Mouse (Mus musculus) hindbrain, embryonic 14.5 days (tissue): ENCODE data around the gene Tubb2a. TPM values are rescaled to one million over a fixed set of nuclear protein-coding genes. Genes with fewer than 3 reads are reported as not detected.

ENCODE experiments used
- ATAC-seq: fragments of 200-750 bp; cut with Nextera tagmentation; 2 replicates; pipeline ENCODE4 v1.8.0; 2017; ENCODE audit warnings: moderate number of reproducible peaks, mild to moderate bottlenecking, moderate TSS enrichment, moderate library complexity; ENCODE audit not compliant: low FRiP score
- DNase-seq: peaks from one replicate; pipeline ENCODE4 v3.0.0-alpha.2; 2015; ENCODE audit warnings: low spot score
- H3K27ac ChIP-seq: fragments of 300-500 bp; sonication (generic); 2 replicates; pipeline ENCODE4 v1.5.1; 2014; ENCODE audit warnings: mild to moderate bottlenecking, moderate library complexity
- H3K27me3 ChIP-seq: fragments of 300-500 bp; sonication (generic); 2 replicates; pipeline ENCODE4 v1.6.1; 2014; ENCODE audit warnings: mild to moderate bottlenecking, low read length, mixed read lengths; ENCODE audit not compliant: control insufficient read depth, insufficient read depth
- H3K36me3 ChIP-seq: fragments of 300-500 bp; sonication (generic); replicated peaks from 2 replicates; pipeline ENCODE4 v1.6.1; 2014; ENCODE audit not compliant: control insufficient read depth, insufficient read depth
- H3K4me1 ChIP-seq: fragments of 300-500 bp; sonication (generic); replicated peaks from 2 replicates; pipeline ENCODE4 v1.6.1; 2014; ENCODE audit warnings: antibody characterized with exemption, low read length, mixed read lengths; ENCODE audit not compliant: control insufficient read depth, insufficient read depth
- H3K4me2 ChIP-seq: fragments of 300-500 bp; sonication (generic); replicated peaks from 2 replicates; pipeline ENCODE4 v1.6.1; 2014; ENCODE audit warnings: mild to moderate bottlenecking, moderate library complexity
- H3K4me3 ChIP-seq: fragments of 300-500 bp; sonication (generic); replicated peaks from 2 replicates; pipeline ENCODE4 v1.5.1; 2014; ENCODE audit warnings: mild to moderate bottlenecking, low read length
- H3K9ac ChIP-seq: fragments of 300-500 bp; sonication (generic); 2 replicates; pipeline ENCODE4 v1.6.1; 2014
- H3K9me3 ChIP-seq: fragments of 300-500 bp; sonication (generic); 2 replicates; pipeline ENCODE4 v1.6.1; 2016; ENCODE audit warnings: low read length; ENCODE audit not compliant: control insufficient read depth
- WGBS: fragments of 180-500 bp; shearing (Covaris S2); extraction: QIAGEN DNeasy Blood & Tissue Kit; methylation state at CpG from one replicate; pipeline ENCODE4 v1.1.7; 2014; 5-methylcytosine and 5-hydroxymethylcytosine counted together
- polyA plus RNA-seq: library from polyadenylated mRNA; unstranded; fragments of >200 nt; fragmentation: Nextera tagmentation; extraction: Ambion mirVana; gene quantifications from 2 replicates; pipeline ENCODE4 v1.2.1, GENCODE M21; 2014

Gene Tubb2a
- polyA plus RNA-seq, 1 experiment from 2014 or later = 2,565 TPM

DNA sequence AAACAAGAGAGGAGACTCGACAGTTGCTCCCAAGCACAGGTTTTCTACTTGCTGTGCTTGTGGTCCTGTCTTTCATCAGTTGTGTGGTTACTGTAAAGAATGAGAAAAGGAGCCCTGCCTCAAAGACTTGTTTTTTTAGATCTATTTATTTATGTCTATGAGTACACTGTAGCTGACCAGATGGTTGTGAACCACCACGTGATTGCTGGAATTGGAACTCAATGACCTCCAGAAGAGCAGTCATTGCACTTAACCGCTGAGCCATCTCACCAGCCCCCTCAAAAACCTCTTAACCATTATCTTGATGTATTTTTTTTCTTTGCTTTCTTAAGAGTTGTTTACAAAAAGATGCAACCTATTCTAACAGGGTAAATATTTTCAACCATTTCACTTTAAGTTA is 42.4 kb downstream of the Tubb2a start:
- H3K27me3 ChIP-seq = no peaks in the 10 kb centered on the region
- no peak for ATAC-seq
- H3K27ac ChIP-seq = no peak overlapping the region

DNA sequence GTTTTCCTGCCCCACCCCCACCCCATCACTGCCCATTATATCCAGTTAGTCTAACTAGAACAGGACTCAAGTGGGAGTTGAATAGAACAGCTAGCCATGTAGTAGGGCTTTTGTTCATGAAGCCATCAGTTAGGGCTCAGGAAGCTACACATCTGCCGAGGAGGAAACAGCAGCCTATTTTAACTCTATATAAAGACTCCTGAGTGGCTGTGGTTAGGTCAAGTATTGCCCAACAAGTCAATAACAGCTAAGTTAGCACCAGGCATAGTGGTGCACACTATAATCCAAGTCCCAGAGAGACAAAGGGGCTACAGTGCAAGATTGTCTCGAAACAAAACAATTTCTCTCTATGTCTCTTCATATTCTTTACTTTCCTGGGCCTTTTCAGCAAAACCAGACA is 45.8 kb downstream of the Tubb2a start:
- no peaks in the 10 kb centered on the region for H3K9me3 ChIP-seq
- no peak overlapping the region for H3K4me3 ChIP-seq
- H3K4me2 ChIP-seq = no peak overlapping the region
- H3K4me1 ChIP-seq = no peaks in the 10 kb centered on the region; the same call in 1 of the 2 replicates
- 68% methylated on average over 2 of the region's 2 CpGs for WGBS
- H3K36me3 ChIP-seq = peaks cover 35% of the 10 kb centered on the region
- H3K9ac ChIP-seq = no peak overlapping the region
- no peaks in the 10 kb centered on the region for H3K27me3 ChIP-seq
- H3K27ac ChIP-seq = no peak overlapping the region
- ATAC-seq (no peak), DNase-seq (no peak)

More for the DNA sequence above, 42.4 kb downstream of the Tubb2a start:
- no peak for DNase-seq
- Histone ChIP-seq H3K4me1 (peaks cover 13% of the 10 kb centered on the region), H3K4me2 (no peak overlapping the region), H3K9ac (no peak overlapping the region), H3K36me3 (peaks cover 20% of the 10 kb centered on the region), H3K4me3 (no peak overlapping the region), H3K9me3 (no peaks in the 10 kb centered on the region)
- 87% methylated on average over 3 of the region's 3 CpGs for WGBS

Other genes starting within 250 kb of the Tubb2a start
- gene Serpinb6e, start 234.6 kb downstream of the Tubb2a start, polyA plus RNA-seq = not detected in 2 replicates
- gene Serpinb6c, start 172.3 kb downstream of the Tubb2a start, polyA plus RNA-seq = 0.32 TPM in 1 of 2 replicates, not detected in the other
- gene Nqo2, start 113.3 kb downstream of the Tubb2a start, polyA plus RNA-seq = 8.6 and 10.7 TPM in 2 replicates
- gene Ripk1, start 75.6 kb downstream of the Tubb2a start, polyA plus RNA-seq = 6.5 and 8.2 TPM in 2 replicates
- 42.1 TPM in 2 replicates for gene Serpinb6a, start 75.2 kb downstream of the Tubb2a start, polyA plus RNA-seq
- gene Bphl, start 40.4 kb downstream of the Tubb2a start, polyA plus RNA-seq = 42.8 and 43.5 TPM in 2 replicates
- gene Tubb2b, start 52.5 kb upstream of the Tubb2a start, polyA plus RNA-seq = 682 and 716 TPM in 2 replicates
- 73.3 and 87.0 TPM in 2 replicates for gene Psmg4, start 85.0 kb upstream of the Tubb2a start, polyA plus RNA-seq